Mouse (Mus musculus) MEL (cell line): ENCODE data around the gene Dcun1d1.

ENCODE experiments used
- CTCF ChIP-seq, 3 experiments: IDR thresholded peaks in 2 of 3; conservative IDR thresholded peaks in 1 of 3; 2 replicates each; pipeline ENCODE4 v1.5.1; 2011 to 2012; ENCODE audit warnings: low read length in 3 of 3, low read depth in 2 of 3, mild to moderate bottlenecking in 2 of 3, improper control_type of control experiment in 1 of 3, inconsistent platforms in 1 of 3, mixed read lengths in 1 of 3, moderate library complexity in 1 of 3; ENCODE audit not compliant: control insufficient read depth in 1 of 3, insufficient read depth in 1 of 3, poor library complexity in 1 of 3, severe bottlenecking in 1 of 3
- EP300 ChIP-seq, 2 experiments: IDR thresholded peaks; 2 replicates each; pipeline ENCODE4 v1.6.1; 2011; ENCODE audit warnings: improper control_type of control experiment in 2 of 2, low read length in 2 of 2, low read depth in 1 of 2, mild to moderate bottlenecking in 1 of 2
- GATA1 ChIP-seq: IDR thresholded peaks from 2 replicates; pipeline ENCODE4 v1.6.1; 2011; ENCODE audit warnings: low read depth, low read length, improper control_type of control experiment
- HCFC1 ChIP-seq: IDR thresholded peaks from 2 replicates; pipeline ENCODE4 v1.6.1; 2012; ENCODE audit warnings: low read depth, mild to moderate bottlenecking, inconsistent platforms, low read length, improper control_type of control experiment, moderate library complexity
- JUND ChIP-seq: IDR thresholded peaks from 2 replicates; pipeline ENCODE4 v1.6.1; 2011; ENCODE audit warnings: low read depth, mild to moderate bottlenecking, improper control_type of control experiment, low read length
- KAT2A ChIP-seq: conservative IDR thresholded peaks from 2 replicates; pipeline ENCODE4 v1.6.1; 2012; ENCODE audit warnings: low read depth, low read length, improper control_type of control experiment, inconsistent platforms
- MEF2A ChIP-seq: IDR thresholded peaks from 2 replicates; pipeline ENCODE4 v1.6.1; 2014; ENCODE audit warnings: low read depth, mild to moderate bottlenecking, inconsistent platforms, low read length, improper control_type of control experiment; ENCODE audit not compliant: poor library complexity, insufficient replicate concordance, severe bottlenecking; ENCODE audit errors: extremely low read depth
- POLR2A ChIP-seq, 2 experiments: IDR thresholded peaks; 2 replicates each; pipeline ENCODE4 v1.6.1; 2011 to 2012; ENCODE audit warnings: low read length in 2 of 2, mild to moderate bottlenecking in 2 of 2, control low read depth in 1 of 2, improper control_type of control experiment in 1 of 2, low read depth in 1 of 2, moderate library complexity in 1 of 2; ENCODE audit not compliant: control insufficient read depth in 1 of 2, insufficient read depth in 1 of 2, poor library complexity in 1 of 2
- SIN3A ChIP-seq: IDR thresholded peaks from 2 replicates; pipeline ENCODE4 v1.6.1; 2012; ENCODE audit warnings: low read length, improper control_type of control experiment, inconsistent platforms
- TCF12 ChIP-seq: IDR thresholded peaks from 2 replicates; pipeline ENCODE4 v1.6.1; 2014; ENCODE audit warnings: low read depth, mild to moderate bottlenecking, inconsistent platforms, low read length, improper control_type of control experiment, moderate library complexity

- TF ChIP-seq CTCF (IDR thresholded peaks at IDR 0.05 in 2 of 3, conservative IDR thresholded peaks at IDR 0.05 in 1 of 3; ENCODE audit: control insufficient read depth in 1 of 3, insufficient read depth in 1 of 3, low read depth in 2 of 3, low read length in 3 of 3, poor library complexity in 1 of 3, severe bottlenecking in 1 of 3): no peak
- TF ChIP-seq KAT2A: no peak
- no peak for TF ChIP-seq GATA1
- TF ChIP-seq EP300 (IDR thresholded peaks at IDR 0.05; ENCODE audit: low read depth in 1 of 2, low read length in 2 of 2): no peak
- no peak for TF ChIP-seq HCFC1
- no peak for TF ChIP-seq POLR2A (IDR thresholded peaks at IDR 0.05; ENCODE audit: control insufficient read depth in 1 of 2, insufficient read depth in 1 of 2, low read depth in 1 of 2, low read length in 2 of 2, poor library complexity in 1 of 2)
- TF ChIP-seq TCF12: no peak
- TF ChIP-seq SIN3A: no peak
- TF ChIP-seq MEF2A: no peak
- no peak for TF ChIP-seq JUND
These were observed 44.1 kb downstream of the Dcun1d1 start for GRCm38 (mm10) chr3:35893156-35893555.
